Mouse (Mus musculus) midbrain, embryonic 11.5 days (tissue): ENCODE results near the gene Dlgap3. TPM values are rescaled to one million over a fixed set of nuclear protein-coding genes. Genes with fewer than 3 reads are reported as not detected.
A peak's percentile ranks its signal among the peaks of the same experiment; 100 is the strongest.

Source experiments
- ATAC-seq: fragments of 200-750 bp; cut with Nextera tagmentation; 2 replicates; pipeline ENCODE4 v1.8.0; 2017; ENCODE audit warnings: moderate TSS enrichment, moderate library complexity; ENCODE audit not compliant: low FRiP score
- DNase-seq: peaks from one replicate; pipeline ENCODE4 v3.0.0; 2015; ENCODE audit warnings: low spot score; ENCODE audit errors: missing footprints
- H3K27ac ChIP-seq: fragments of 300-500 bp; sonication (generic); 2 replicates; pipeline ENCODE4 v1.5.1; 2014; ENCODE audit warnings: low read depth, low read length
- H3K27me3 ChIP-seq: fragments of 300-500 bp; sonication (generic); 2 replicates; pipeline ENCODE4 v1.6.1; 2014; ENCODE audit warnings: mild to moderate bottlenecking, low read length, moderate library complexity, mixed read lengths; ENCODE audit not compliant: control insufficient read depth, insufficient read depth
- H3K36me3 ChIP-seq: fragments of 300-500 bp; sonication (generic); 2 replicates; pipeline ENCODE4 v1.6.1; 2014; ENCODE audit warnings: mild to moderate bottlenecking, low read length, moderate library complexity, mixed read lengths; ENCODE audit not compliant: control insufficient read depth, insufficient read depth
- H3K4me1 ChIP-seq: fragments of 300-500 bp; sonication (generic); 2 replicates; pipeline ENCODE4 v1.6.1; 2014; ENCODE audit warnings: low read length; ENCODE audit not compliant: control insufficient read depth, insufficient read depth
- H3K4me2 ChIP-seq: fragments of 300-500 bp; sonication (generic); 2 replicates; pipeline ENCODE4 v1.6.1; 2014; ENCODE audit warnings: mild to moderate bottlenecking, moderate library complexity
- H3K4me3 ChIP-seq: fragments of 300-500 bp; sonication (generic); 2 replicates; pipeline ENCODE4 v1.5.1; 2014; ENCODE audit warnings: low read depth, low read length
- H3K9ac ChIP-seq: fragments of 300-500 bp; sonication (generic); 2 replicates; pipeline ENCODE4 v1.6.1; 2014; ENCODE audit warnings: low read length
- H3K9me3 ChIP-seq: fragments of 300-500 bp; sonication (generic); 2 replicates; pipeline ENCODE4 v1.6.1; 2016; ENCODE audit warnings: low read length; ENCODE audit not compliant: control insufficient read depth
- WGBS: fragments of 180-500 bp; shearing (Covaris S2); extraction: QIAGEN DNeasy Blood & Tissue Kit; methylation state at CpG from one replicate; pipeline ENCODE4 v1.1.7; 2014; 5-methylcytosine and 5-hydroxymethylcytosine counted together
- polyA plus RNA-seq: library from polyadenylated mRNA; unstranded; fragments of >200 nt; fragmentation: Nextera tagmentation; extraction: Ambion mirVana; gene quantifications from 2 replicates; pipeline ENCODE4 v1.2.1, GENCODE M21; 2014

Dlgap3 gene
- polyA plus RNA-seq, 1 experiment from 2014 or later, result 4.4 TPM

GRCm38 (mm10) chr4:127251963-127252585 is 83.1 kb downstream of the Dlgap3 start:
- H3K9me3 ChIP-seq, result no peaks in the 10 kb centered on the region
- DNase-seq (no peak), ATAC-seq (no peak)
- H3K4me1 ChIP-seq, result no peaks in the 10 kb centered on the region
- no peaks in the 10 kb centered on the region for H3K27me3 ChIP-seq
- 66% methylated on average over 22 of the region's 22 CpGs for WGBS
- H3K9ac ChIP-seq, result no peak overlapping the region
- H3K4me2 ChIP-seq, result no peak overlapping the region
- 0 out of 2 replicates have a peak, but pooled peaks cover 2% of the 10 kb centered on the region for H3K36me3 ChIP-seq
- H3K4me3 ChIP-seq, result no peak overlapping the region
- no peak overlapping the region for H3K27ac ChIP-seq

GRCm38 (mm10) chr4:127256739-127257138 is 87.7 kb downstream of the Dlgap3 start:
- DNase-seq, result no peak
- Histone ChIP-seq H3K27ac (no peak overlapping the region), H3K27me3 (no peaks in the 10 kb centered on the region), H3K9me3 (no peaks in the 10 kb centered on the region), H3K4me1 (no peaks in the 10 kb centered on the region), H3K36me3 (no peaks in the 10 kb centered on the region), H3K4me2 (no peak overlapping the region), H3K9ac (no peak overlapping the region), H3K4me3 (no peak overlapping the region)
- 69% methylated on average over 5 of the region's 5 CpGs for WGBS
- no peak for ATAC-seq

- no peaks in the 10 kb centered on the region for H3K27me3 ChIP-seq
- no peak overlapping the region for H3K9ac ChIP-seq
- ATAC-seq, result no peak
- 60% methylated on average over 12 of the region's 12 CpGs for WGBS
- H3K4me2 ChIP-seq, result no peak overlapping the region
- DNase-seq, result peak; percentile 57
- H3K27ac ChIP-seq, result no peak overlapping the region
- no peaks in the 10 kb centered on the region for H3K9me3 ChIP-seq
- H3K4me3 ChIP-seq, result no peak overlapping the region
- no peaks in the 10 kb centered on the region for H3K36me3 ChIP-seq
- H3K4me1 ChIP-seq, result no peaks in the 10 kb centered on the region
Observed at GRCm38 (mm10) chr4:127258186-127258897, 89.3 kb downstream of the Dlgap3 start.

- no peaks in the 10 kb centered on the region for H3K36me3 ChIP-seq
- H3K9me3 ChIP-seq, result no peaks in the 10 kb centered on the region
- peak; percentile 35 for DNase-seq
- 88% methylated on average over 14 of the region's 14 CpGs for WGBS
- H3K9ac ChIP-seq, result no peak overlapping the region
- H3K27me3 ChIP-seq, result no peaks in the 10 kb centered on the region
- no peak overlapping the region for H3K4me3 ChIP-seq
- H3K4me2 ChIP-seq, result no peak overlapping the region
- H3K4me1 ChIP-seq, result no peaks in the 10 kb centered on the region
- H3K27ac ChIP-seq, result no peak overlapping the region
- no peak for ATAC-seq
Observed at GRCm38 (mm10) chr4:127261601-127262000, 92.6 kb downstream of the Dlgap3 start.

GRCm38 (mm10) chr4:127263438-127264182 is 94.6 kb downstream of the Dlgap3 start:
- H3K9ac ChIP-seq, result no peak overlapping the region
- no peaks in the 10 kb centered on the region for H3K4me1 ChIP-seq
- no peak overlapping the region for H3K4me2 ChIP-seq
- no peaks in the 10 kb centered on the region for H3K9me3 ChIP-seq
- no peak overlapping the region for H3K27ac ChIP-seq
- ATAC-seq, result no peak
- H3K27me3 ChIP-seq, result no peaks in the 10 kb centered on the region
- no peak overlapping the region for H3K4me3 ChIP-seq
- DNase-seq, result peak; percentile 66
- WGBS, result 75% methylated on average over 19 of the region's 19 CpGs
- no peaks in the 10 kb centered on the region for H3K36me3 ChIP-seq

- WGBS, result 60% methylated on average over 5 of the region's 5 CpGs
- no peaks in the 10 kb centered on the region for H3K36me3 ChIP-seq
- no peaks in the 10 kb centered on the region for H3K9me3 ChIP-seq
- H3K27ac ChIP-seq, result no peak overlapping the region
- DNase-seq (no peak), ATAC-seq (no peak)
- no peaks in the 10 kb centered on the region for H3K27me3 ChIP-seq
- no peak overlapping the region for H3K4me3 ChIP-seq
- H3K9ac ChIP-seq, result no peak overlapping the region
- H3K4me2 ChIP-seq, result no peak overlapping the region
- no peaks in the 10 kb centered on the region for H3K4me1 ChIP-seq
Observed at GRCm38 (mm10) chr4:127264183-127264554, 95.2 kb downstream of the Dlgap3 start.

- H3K4me2 ChIP-seq, result no peak overlapping the region
- no peak overlapping the region for H3K9ac ChIP-seq
- no peaks in the 10 kb centered on the region for H3K27me3 ChIP-seq
- peak; percentile 60 for DNase-seq
- 64% methylated on average over 9 of the region's 9 CpGs for WGBS
- no peak for ATAC-seq
- no peaks in the 10 kb centered on the region for H3K4me1 ChIP-seq
- H3K27ac ChIP-seq, result no peak overlapping the region
- no peak overlapping the region for H3K4me3 ChIP-seq
- H3K36me3 ChIP-seq, result no peaks in the 10 kb centered on the region
- H3K9me3 ChIP-seq, result no peaks in the 10 kb centered on the region
Observed at GRCm38 (mm10) chr4:127278451-127279001, 109.5 kb downstream of the Dlgap3 start.

GRCm38 (mm10) chr4:127279241-127279640 is 110.2 kb downstream of the Dlgap3 start:
- DNase-seq (no peak), ATAC-seq (no peak)

More at GRCm38 (mm10) chr4:127279241-127279640, 110.2 kb downstream of the Dlgap3 start:
- no peaks in the 10 kb centered on the region for H3K36me3 ChIP-seq
- H3K4me2 ChIP-seq, result no peak overlapping the region
- H3K27ac ChIP-seq, result no peak overlapping the region
- H3K4me3 ChIP-seq, result no peak overlapping the region
- H3K9me3 ChIP-seq, result no peaks in the 10 kb centered on the region
- no peaks in the 10 kb centered on the region for H3K4me1 ChIP-seq
- no peak overlapping the region for H3K9ac ChIP-seq
- 79% methylated on average over 9 of the region's 9 CpGs for WGBS
- H3K27me3 ChIP-seq, result no peaks in the 10 kb centered on the region
